Mouse (Mus musculus): ENCODE results near the gene Pygo2.

DNA sequence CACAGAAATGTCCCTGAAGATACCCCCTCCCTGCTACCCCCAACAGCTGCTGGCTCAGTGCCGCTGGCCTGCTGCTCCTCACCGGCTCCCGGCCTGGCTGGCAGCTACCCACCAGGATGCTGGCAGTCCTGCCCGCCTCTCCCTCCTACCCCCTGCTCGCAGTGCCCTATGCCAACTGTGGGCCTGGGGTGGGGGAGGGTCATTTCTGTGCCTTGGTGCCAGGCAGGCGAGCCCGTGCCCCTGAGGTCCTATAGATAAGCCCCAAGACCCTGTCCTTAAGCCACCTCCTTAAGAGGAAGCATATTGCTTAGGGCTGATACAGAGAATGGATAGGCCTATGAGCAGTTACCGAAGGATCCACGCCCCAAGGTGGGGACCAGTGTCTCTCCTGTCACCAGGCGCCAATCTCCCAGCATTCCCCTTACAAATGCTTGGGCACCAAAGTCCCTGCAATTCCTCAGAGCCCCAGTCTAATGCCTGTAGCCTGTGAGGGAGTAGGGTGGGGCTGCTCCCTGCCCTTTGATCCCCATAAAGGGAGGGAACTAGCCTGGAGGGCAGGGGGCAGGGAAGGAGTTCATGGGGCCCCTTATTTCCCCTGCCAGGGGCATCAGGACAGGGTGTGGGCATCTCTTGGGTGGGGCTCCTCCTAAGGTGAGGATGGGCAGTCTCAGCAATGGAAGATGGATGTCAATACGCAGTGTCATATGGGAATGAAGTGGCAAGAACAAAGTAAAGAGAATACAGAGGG is 41.7 kb upstream of the Pygo2 start:
- TF ChIP-seq EP300 (IDR thresholded peaks at IDR 0.05) (no peak), CTCF (IDR thresholded peaks at IDR 0.05) (no peak)
